Mouse (Mus musculus) CD4-positive, CD25-positive, alpha-beta regulatory T cell, adult 2 months (primary cell): ENCODE data around the gene Irf3.
A peak's percentile ranks its signal among the peaks of the same experiment; 100 is the strongest.

Experiments
- DNase-seq: peaks from one replicate; pipeline ENCODE4 v3.0.0-alpha.2; 2012; ENCODE audit warnings: low read depth, low spot score

Irf3 gene

GRCm38 (mm10) chr7:45033722-45034359 is 36.4 kb downstream of the Irf3 start:
- no peak for DNase-seq

- DNase-seq = no peak
Measured at GRCm38 (mm10) chr7:45035631-45036030, 38.2 kb downstream of the Irf3 start.

- DNase-seq = no peak
Measured at GRCm38 (mm10) chr7:45036702-45037101, 39.3 kb downstream of the Irf3 start.

- peak; percentile 82 for DNase-seq
Measured at GRCm38 (mm10) chr7:45037720-45038361, 40.4 kb downstream of the Irf3 start.

- DNase-seq = no peak
Measured at GRCm38 (mm10) chr7:45038411-45038810, 41.0 kb downstream of the Irf3 start.

- no peak for DNase-seq
Measured at GRCm38 (mm10) chr7:45040851-45041250, 43.4 kb downstream of the Irf3 start.

GRCm38 (mm10) chr7:45043307-45043706 is 45.9 kb downstream of the Irf3 start:
- DNase-seq = no peak

- no peak for DNase-seq
Measured at GRCm38 (mm10) chr7:45045741-45046140, 48.3 kb downstream of the Irf3 start.

- DNase-seq = no peak
Measured at GRCm38 (mm10) chr7:45046853-45047350, 49.5 kb downstream of the Irf3 start.

GRCm38 (mm10) chr7:45047491-45047890 is 50.0 kb downstream of the Irf3 start:
- no peak for DNase-seq

GRCm38 (mm10) chr7:45048001-45048890 is 50.8 kb downstream of the Irf3 start:
- no peak for DNase-seq

- DNase-seq = no peak
Measured at GRCm38 (mm10) chr7:45048923-45049657, 51.6 kb downstream of the Irf3 start.

- DNase-seq = peak; percentile 66
Measured at GRCm38 (mm10) chr7:45050945-45051600, 53.6 kb downstream of the Irf3 start.

- peak; percentile 24 for DNase-seq
Measured at GRCm38 (mm10) chr7:45051601-45051974, 54.1 kb downstream of the Irf3 start.
